Mouse (Mus musculus): ENCODE measurements around the gene Svs2.
"Not testable (repeated sequence)": the region's sequence is repeated elsewhere in the genome, so short reads cannot be mapped to it uniquely, and the experiment has no call there.

Svs2 gene

GRCm38 (mm10) chr2:164238366-164238765 lies at the start of gene Svs2:
Gene Svs2 (minus strand): TSS chr2:164238466.
- DNase-seq = no peak

- DNase-seq = no peak
Measured at GRCm38 (mm10) chr2:164278359-164278758, 40.1 kb upstream of the Svs2 start, which contains the start of gene Svs4. Gene Svs4 (minus strand): TSS chr2:164278459.

- not testable (repeated sequence) for DNase-seq
Measured at GRCm38 (mm10) chr2:164256540-164256939, 18.3 kb upstream of the Svs2 start, which contains the start of gene Svs3b. Gene Svs3b (minus strand): TSS chr2:164256640.

- no peak for DNase-seq
Measured at GRCm38 (mm10) chr2:164232671-164233070, 5.6 kb downstream of the Svs2 start.

- no peak for DNase-seq
Measured at GRCm38 (mm10) chr2:164228361-164229070, 9.8 kb downstream of the Svs2 start.

- no peak for DNase-seq
Measured at GRCm38 (mm10) chr2:164221522-164221921, 16.7 kb downstream of the Svs2 start, which contains the start of gene Wfdc15b. Gene Wfdc15b (minus strand): TSS chr2:164221660.

- DNase-seq = no peak
Measured at GRCm38 (mm10) chr2:164219295-164219694, 19.0 kb downstream of the Svs2 start.

- DNase-seq = no peak
Measured at GRCm38 (mm10) chr2:164212711-164213110, 25.6 kb downstream of the Svs2 start.

GRCm38 (mm10) chr2:164210892-164211291 lies 27.4 kb downstream of the Svs2 start:
- no peak for DNase-seq

GRCm38 (mm10) chr2:164206676-164207075 lies 31.6 kb downstream of the Svs2 start:
- DNase-seq = no peak

- DNase-seq = not testable (repeated sequence)
Measured at GRCm38 (mm10) chr2:164206011-164206410, 32.3 kb downstream of the Svs2 start.

GRCm38 (mm10) chr2:164199626-164200327 lies 38.5 kb downstream of the Svs2 start, which contains the start of gene Wfdc15a:
Gene Wfdc15a (minus strand): TSS chr2:164200130.
- no peak for DNase-seq

GRCm38 (mm10) chr2:164196700-164196990 lies 41.6 kb downstream of the Svs2 start:
- no peak for DNase-seq

- DNase-seq = no peak
Measured at GRCm38 (mm10) chr2:164195971-164196699, 42.1 kb downstream of the Svs2 start.

- DNase-seq = no peak
Measured at GRCm38 (mm10) chr2:164194959-164195630, 43.2 kb downstream of the Svs2 start.

GRCm38 (mm10) chr2:164192279-164192678 lies 46.0 kb downstream of the Svs2 start:
- no peak for DNase-seq

GRCm38 (mm10) chr2:164190576-164190975 lies 47.7 kb downstream of the Svs2 start, which contains the start of gene Wfdc12:
Gene Wfdc12 (minus strand): TSS chr2:164190608.
- peak in 1 of 2 experiments; percentile 36 for DNase-seq

GRCm38 (mm10) chr2:164188722-164189121 lies 49.5 kb downstream of the Svs2 start:
- DNase-seq = no peak
